Mouse (Mus musculus) hindlimb bud, embryonic 11.5 days (tissue): ENCODE results near the gene Fxyd6.

Source experiments
- DNase-seq: peaks from one replicate; pipeline ENCODE4 v3.0.0-alpha.2; 2012; ENCODE audit warnings: low read depth, low spot score; ENCODE audit errors: extremely low spot score

Fxyd6 gene

GRCm38 (mm10) chr9:45410614-45411013, 40.6 kb downstream of the Fxyd6 start:
- no peak for DNase-seq

- no peak for DNase-seq
These were observed 41.1 kb downstream of the Fxyd6 start for GRCm38 (mm10) chr9:45411111-45411510.

GRCm38 (mm10) chr9:45411803-45412202, 41.8 kb downstream of the Fxyd6 start:
- DNase-seq: peak; percentile 20

- peak; percentile 67 for DNase-seq
These were observed 42.3 kb downstream of the Fxyd6 start for GRCm38 (mm10) chr9:45412287-45412686.

GRCm38 (mm10) chr9:45412700-45413477, 42.9 kb downstream of the Fxyd6 start:
- DNase-seq: no peak

- DNase-seq: no peak
These were observed 43.6 kb downstream of the Fxyd6 start for GRCm38 (mm10) chr9:45413478-45414140.

GRCm38 (mm10) chr9:45415912-45416311, 45.9 kb downstream of the Fxyd6 start:
- no peak for DNase-seq

- no peak for DNase-seq
These were observed 47.3 kb downstream of the Fxyd6 start for GRCm38 (mm10) chr9:45417245-45417644.

- DNase-seq: no peak
These were observed 48.3 kb downstream of the Fxyd6 start for GRCm38 (mm10) chr9:45418252-45418651.

GRCm38 (mm10) chr9:45421209-45421608, 51.2 kb downstream of the Fxyd6 start:
- DNase-seq: no peak

GRCm38 (mm10) chr9:45422761-45423298, 52.8 kb downstream of the Fxyd6 start:
- no peak for DNase-seq

- no peak for DNase-seq
These were observed 56.5 kb downstream of the Fxyd6 start, which contains the start of gene Dscaml1 for GRCm38 (mm10) chr9:45426456-45426855. Dscaml1 (plus strand) TSS chr9:45426628.

GRCm38 (mm10) chr9:45429392-45429791, 59.4 kb downstream of the Fxyd6 start:
- no peak for DNase-seq

GRCm38 (mm10) chr9:45429951-45430697, 60.1 kb downstream of the Fxyd6 start:
- DNase-seq: no peak

- DNase-seq: no peak
These were observed 60.6 kb downstream of the Fxyd6 start for GRCm38 (mm10) chr9:45430698-45430959.

GRCm38 (mm10) chr9:45431150-45431549, 61.2 kb downstream of the Fxyd6 start:
- DNase-seq: no peak

- DNase-seq: no peak
These were observed 62.7 kb downstream of the Fxyd6 start for GRCm38 (mm10) chr9:45432639-45433038.

- DNase-seq: no peak
These were observed 63.1 kb downstream of the Fxyd6 start for GRCm38 (mm10) chr9:45433119-45433518.

- DNase-seq: no peak
These were observed 64.2 kb downstream of the Fxyd6 start for GRCm38 (mm10) chr9:45434171-45434570.

- DNase-seq: no peak
These were observed 69.0 kb downstream of the Fxyd6 start for GRCm38 (mm10) chr9:45439025-45439424.

GRCm38 (mm10) chr9:45440083-45440784, 70.2 kb downstream of the Fxyd6 start:
- no peak for DNase-seq
